Mouse (Mus musculus): ENCODE measurements at regions not wholly inside any gene's neighbourhood (a gene's known extent, or its start where the extent isn't known, plus 50 kb on each side); places are given as distances from the start of the nearest gene placed in this dataset.

- Histone ChIP-seq H3K9ac (ENCODE audit: low read length) (no peak overlapping the region), H3K27ac (ENCODE audit: low read length) (no peak overlapping the region), H3K36me3 (ENCODE audit: control insufficient read depth, insufficient read depth, low read length) (no peaks in the 10 kb centered on the region), H3K4me3 (replicated peaks; ENCODE audit: low read length) (no peak overlapping the region), H3K9me3 (replicated peaks; ENCODE audit: control insufficient read depth, low read length) (no peaks in the 10 kb centered on the region), H3K27me3 (ENCODE audit: control insufficient read depth, insufficient read depth, low read length) (no peaks in the 10 kb centered on the region), H3K4me2 (ENCODE audit: low read depth, low read length) (no peak overlapping the region), H3K4me1 (ENCODE audit: control insufficient read depth, insufficient read depth, low read length) (no peaks in the 10 kb centered on the region)
- ATAC-seq (ENCODE audit: insufficient read depth, low FRiP score), result no peak
- 95% methylated on average over 2 of the region's 2 CpGs for WGBS
Observed at GRCm38 (mm10) chr2:80913478-80913877, 296.4 kb downstream of the Nup35 start.

- 80% methylated on average over 3 of the region's 3 CpGs for WGBS
- H3K9ac ChIP-seq (ENCODE audit: low read length), result no peak overlapping the region
- no peak for ATAC-seq (ENCODE audit: insufficient read depth, low FRiP score)
Observed at GRCm38 (mm10) chr2:80945521-80945920, 328.5 kb downstream of the Nup35 start.

GRCm38 (mm10) chr2:80966766-80967165 is 349.7 kb downstream of the Nup35 start:
- Histone ChIP-seq H3K4me2 (ENCODE audit: low read depth, low read length) (no peak overlapping the region), H3K27ac (ENCODE audit: low read length) (no peak overlapping the region), H3K4me1 (ENCODE audit: control insufficient read depth, insufficient read depth, low read length) (peaks cover 7% of the 10 kb centered on the region; the same call in 1 of the 2 replicates), H3K36me3 (ENCODE audit: control insufficient read depth, insufficient read depth, low read length) (no peaks in the 10 kb centered on the region), H3K4me3 (replicated peaks; ENCODE audit: low read length) (no peak overlapping the region), H3K9ac (ENCODE audit: low read length) (no peak overlapping the region), H3K27me3 (ENCODE audit: control insufficient read depth, insufficient read depth, low read length) (no peaks in the 10 kb centered on the region), H3K9me3 (replicated peaks; ENCODE audit: control insufficient read depth, low read length) (no peaks in the 10 kb centered on the region)
- 88% methylated on average over 5 of the region's 5 CpGs for WGBS
- no peak for ATAC-seq (ENCODE audit: insufficient read depth, low FRiP score)

More at GRCm38 (mm10) chr2:80945521-80945920, 328.5 kb downstream of the Nup35 start:
- H3K27me3 ChIP-seq (ENCODE audit: control insufficient read depth, insufficient read depth, low read length), result no peaks in the 10 kb centered on the region
- no peaks in the 10 kb centered on the region for H3K4me1 ChIP-seq (ENCODE audit: control insufficient read depth, insufficient read depth, low read length)
- no peaks in the 10 kb centered on the region for H3K36me3 ChIP-seq (ENCODE audit: control insufficient read depth, insufficient read depth, low read length)
- no peak overlapping the region for H3K27ac ChIP-seq (ENCODE audit: low read length)
- H3K9me3 ChIP-seq (replicated peaks; ENCODE audit: control insufficient read depth, low read length), result no peaks in the 10 kb centered on the region
- H3K4me2 ChIP-seq (ENCODE audit: low read depth, low read length), result no peak overlapping the region
- H3K4me3 ChIP-seq (replicated peaks; ENCODE audit: low read length), result no peak overlapping the region

- no peak overlapping the region for H3K27ac ChIP-seq (ENCODE audit: low read length)
- H3K9ac ChIP-seq (ENCODE audit: low read length), result no peak overlapping the region
- 81% methylated on average over 11 of the region's 11 CpGs for whole genome bisulfite sequencing
- no peaks in the 10 kb centered on the region for H3K36me3 ChIP-seq (ENCODE audit: control insufficient read depth, insufficient read depth, low read length)
- no peak for ATAC-seq (ENCODE audit: insufficient read depth, low FRiP score)
- H3K4me2 ChIP-seq (ENCODE audit: low read depth, low read length), result no peak overlapping the region
- no peaks in the 10 kb centered on the region for H3K9me3 ChIP-seq (replicated peaks; ENCODE audit: control insufficient read depth, low read length)
- no peak overlapping the region for H3K4me3 ChIP-seq (replicated peaks; ENCODE audit: low read length)
- peaks cover 7% of the 10 kb centered on the region; the same call in 1 of the 2 replicates for H3K4me1 ChIP-seq (ENCODE audit: control insufficient read depth, insufficient read depth, low read length)
- no peaks in the 10 kb centered on the region for H3K27me3 ChIP-seq (ENCODE audit: control insufficient read depth, insufficient read depth, low read length)
Observed at GRCm38 (mm10) chr2:80967260-80967659, 350.2 kb downstream of the Nup35 start.

- no peaks in the 10 kb centered on the region for H3K27me3 ChIP-seq (ENCODE audit: control insufficient read depth, insufficient read depth, low read length)
- no peaks in the 10 kb centered on the region for H3K36me3 ChIP-seq (ENCODE audit: control insufficient read depth, insufficient read depth, low read length)
- no peak overlapping the region for H3K4me3 ChIP-seq (replicated peaks; ENCODE audit: low read length)
- ATAC-seq (ENCODE audit: insufficient read depth, low FRiP score), result peak; percentile 66; the same call in 1 of the 2 replicates
- no peak overlapping the region for H3K9ac ChIP-seq (ENCODE audit: low read length)
- H3K4me1 ChIP-seq (ENCODE audit: control insufficient read depth, insufficient read depth, low read length), result peaks cover 7% of the 10 kb centered on the region; the same call in 1 of the 2 replicates
- H3K4me2 ChIP-seq (ENCODE audit: low read depth, low read length), result no peak overlapping the region
- H3K27ac ChIP-seq (ENCODE audit: low read length), result peak overlapping the region; percentile 23; the same call in 1 of the 2 replicates
- H3K9me3 ChIP-seq (replicated peaks; ENCODE audit: control insufficient read depth, low read length), result no peaks in the 10 kb centered on the region
- WGBS, result 34% methylated on average over 5 of the region's 5 CpGs
Observed at GRCm38 (mm10) chr2:80969354-80969753, 352.3 kb downstream of the Nup35 start.

GRCm38 (mm10) chr2:80973217-80973616 is 356.2 kb downstream of the Nup35 start:
- Histone ChIP-seq H3K4me2 (ENCODE audit: low read depth, low read length) (no peak overlapping the region), H3K27ac (ENCODE audit: low read length) (no peak overlapping the region), H3K4me1 (ENCODE audit: control insufficient read depth, insufficient read depth, low read length) (peaks cover 7% of the 10 kb centered on the region; the same call in 1 of the 2 replicates), H3K27me3 (ENCODE audit: control insufficient read depth, insufficient read depth, low read length) (no peaks in the 10 kb centered on the region), H3K9me3 (replicated peaks; ENCODE audit: control insufficient read depth, low read length) (0 out of 2 replicates have a peak, but pooled peaks cover 4% of the 10 kb centered on the region), H3K36me3 (ENCODE audit: control insufficient read depth, insufficient read depth, low read length) (no peaks in the 10 kb centered on the region), H3K4me3 (replicated peaks; ENCODE audit: low read length) (no peak overlapping the region), H3K9ac (ENCODE audit: low read length) (no peak overlapping the region)
- WGBS, result 81% methylated on average over 2 of the region's 2 CpGs
- ATAC-seq (ENCODE audit: insufficient read depth, low FRiP score), result no peak

GRCm38 (mm10) chr2:80998296-80998695 is 381.3 kb downstream of the Nup35 start:
- ATAC-seq (ENCODE audit: insufficient read depth, low FRiP score), result no peak
- Histone ChIP-seq H3K27ac (ENCODE audit: low read length) (no peak overlapping the region), H3K27me3 (ENCODE audit: control insufficient read depth, insufficient read depth, low read length) (no peaks in the 10 kb centered on the region), H3K4me2 (ENCODE audit: low read depth, low read length) (no peak overlapping the region), H3K4me3 (replicated peaks; ENCODE audit: low read length) (no peak overlapping the region), H3K4me1 (ENCODE audit: control insufficient read depth, insufficient read depth, low read length) (no peaks in the 10 kb centered on the region), H3K9me3 (replicated peaks; ENCODE audit: control insufficient read depth, low read length) (no peaks in the 10 kb centered on the region), H3K9ac (ENCODE audit: low read length) (no peak overlapping the region), H3K36me3 (ENCODE audit: control insufficient read depth, insufficient read depth, low read length) (no peaks in the 10 kb centered on the region)
- WGBS, result 98% methylated on average over 1 of the region's 1 CpGs

GRCm38 (mm10) chr2:81007071-81007470 is 390.0 kb downstream of the Nup35 start:
- WGBS, result 82% methylated on average over 11 of the region's 11 CpGs
- Histone ChIP-seq H3K27ac (ENCODE audit: low read length) (no peak overlapping the region), H3K36me3 (ENCODE audit: control insufficient read depth, insufficient read depth, low read length) (no peaks in the 10 kb centered on the region), H3K4me3 (replicated peaks; ENCODE audit: low read length) (no peak overlapping the region), H3K4me1 (ENCODE audit: control insufficient read depth, insufficient read depth, low read length) (no peaks in the 10 kb centered on the region), H3K27me3 (ENCODE audit: control insufficient read depth, insufficient read depth, low read length) (no peaks in the 10 kb centered on the region), H3K9ac (ENCODE audit: low read length) (no peak overlapping the region), H3K9me3 (replicated peaks; ENCODE audit: control insufficient read depth, low read length) (no peaks in the 10 kb centered on the region), H3K4me2 (ENCODE audit: low read depth, low read length) (no peak overlapping the region)
- ATAC-seq (ENCODE audit: insufficient read depth, low FRiP score), result no peak

GRCm38 (mm10) chr2:81023620-81024019 is 406.6 kb downstream of the Nup35 start:
- Histone ChIP-seq H3K4me1 (ENCODE audit: control insufficient read depth, insufficient read depth, low read length) (no peaks in the 10 kb centered on the region), H3K9me3 (replicated peaks; ENCODE audit: control insufficient read depth, low read length) (peaks cover 2% of the 10 kb centered on the region; the same call in 1 of the 2 replicates), H3K9ac (ENCODE audit: low read length) (no peak overlapping the region), H3K4me2 (ENCODE audit: low read depth, low read length) (no peak overlapping the region), H3K27ac (ENCODE audit: low read length) (no peak overlapping the region), H3K4me3 (replicated peaks; ENCODE audit: low read length) (no peak overlapping the region), H3K27me3 (ENCODE audit: control insufficient read depth, insufficient read depth, low read length) (no peaks in the 10 kb centered on the region), H3K36me3 (ENCODE audit: control insufficient read depth, insufficient read depth, low read length) (no peaks in the 10 kb centered on the region)
- ATAC-seq (ENCODE audit: insufficient read depth, low FRiP score), result no peak
- 71% methylated on average over 3 of the region's 3 CpGs for WGBS
